Mouse (Mus musculus): ENCODE results near the gene Eif5a2.
A peak's percentile ranks its signal among the peaks of the same experiment; 100 is the strongest.

- no peak for TF ChIP-seq MYC (IDR thresholded peaks at IDR 0.05; ENCODE audit: low read depth, low read length)
- no peak for TF ChIP-seq GATA1 (IDR thresholded peaks at IDR 0.05; ENCODE audit: low read depth, low read length)
- TF ChIP-seq CTCF (IDR thresholded peaks at IDR 0.05 in 2 of 3, conservative IDR thresholded peaks at IDR 0.05 in 1 of 3; ENCODE audit: control insufficient read depth in 1 of 3, insufficient read depth in 1 of 3, low read depth in 2 of 3, low read length in 3 of 3, poor library complexity in 1 of 3, severe bottlenecking in 1 of 3), result peak in 2 of 3 experiments; percentile 85 to 94; a peak in 5 of 6 replicates
- TF ChIP-seq POLR2A (IDR thresholded peaks at IDR 0.05; ENCODE audit: control insufficient read depth in 1 of 2, insufficient read depth in 1 of 2, low read depth in 1 of 2, low read length in 2 of 2, poor library complexity in 1 of 2), result no peak
- no peak for TF ChIP-seq KAT2A (conservative IDR thresholded peaks at IDR 0.05; ENCODE audit: low read depth, low read length)
These were observed 35.1 kb upstream of the Eif5a2 start for GRCm38 (mm10) chr3:28745835-28746483.
